Mouse (Mus musculus): ENCODE data around the gene Olfr1381. TPM values are rescaled to one million over a fixed set of nuclear protein-coding genes. Genes with fewer than 3 reads are reported as not detected.

The Olfr1381 gene
- not detected in 2 replicates for polyA plus RNA-seq (2012; rRNA removed)

GRCm38 (mm10) chr11:49543149-49543548, at the start of gene Olfr1381:
Olfr1381 (plus strand) TSS chr11:49543449.

GRCm38 (mm10) chr11:49519348-49519747, 23.9 kb upstream of the Olfr1381 start, which contains the start of gene Olfr1383:
Olfr1383 (plus strand) TSS chr11:49519648.

GRCm38 (mm10) chr11:49527947-49528346, 15.3 kb upstream of the Olfr1381 start, which contains the start of gene Olfr1382:
Olfr1382 (plus strand) TSS chr11:49528247.

GRCm38 (mm10) chr11:49556578-49556977, 13.3 kb downstream of the Olfr1381 start, which contains the start of gene Olfr1380:
Olfr1380 (plus strand) TSS chr11:49556878.

Other genes with a start within 250 kb of the Olfr1381 start
- gene Olfr10, start 238.7 kb upstream of the Olfr1381 start, polyA plus RNA-seq (2012; rRNA removed), result 0.01 TPM in 1 of 2 replicates, not detected in the other
- not detected in 2 replicates for gene Olfr1391, start 220.7 kb upstream of the Olfr1381 start, polyA plus RNA-seq (2012; rRNA removed)
- gene Olfr1390, start 208.3 kb upstream of the Olfr1381 start, polyA plus RNA-seq (2012; rRNA removed), result not detected in 2 replicates
- not detected in 2 replicates for gene Olfr1389, start 120.4 kb upstream of the Olfr1381 start, polyA plus RNA-seq (2012; rRNA removed)
- gene Olfr1388, start 106.8 kb upstream of the Olfr1381 start, polyA plus RNA-seq (2012; rRNA removed), result 0.13 and 0.16 TPM in 2 replicates
- not detected in 2 replicates for gene Olfr1387, start 88.1 kb upstream of the Olfr1381 start, polyA plus RNA-seq (2012; rRNA removed)
- not detected in 2 replicates for gene Olfr1386, start 78.4 kb upstream of the Olfr1381 start, polyA plus RNA-seq (2012; rRNA removed)
- gene Olfr1385, start 54.4 kb upstream of the Olfr1381 start, polyA plus RNA-seq (2012; rRNA removed), result not detected in 2 replicates
- gene Olfr1384, start 36.7 kb upstream of the Olfr1381 start, polyA plus RNA-seq (2012; rRNA removed), result not detected in 2 replicates
- gene Olfr1383, start 23.8 kb upstream of the Olfr1381 start, polyA plus RNA-seq (2012; rRNA removed), result not detected in 2 replicates
- not detected in 2 replicates for gene Olfr1382, start 15.2 kb upstream of the Olfr1381 start, polyA plus RNA-seq (2012; rRNA removed)
- not detected in 2 replicates for gene Olfr1380, start 13.4 kb downstream of the Olfr1381 start, polyA plus RNA-seq (2012; rRNA removed)
- 2.2 and 3.3 TPM in 2 replicates for gene Flt4, start 65.8 kb downstream of the Olfr1381 start, polyA plus RNA-seq (2012; rRNA removed)
- 0.14 and 0.19 TPM in 2 replicates for gene Scgb3a1, start 120.2 kb downstream of the Olfr1381 start, polyA plus RNA-seq (2012; rRNA removed)
- gene Cnot6, start 169.3 kb downstream of the Olfr1381 start, polyA plus RNA-seq (2012; rRNA removed), result 67.6 and 79.4 TPM in 2 replicates